Mouse (Mus musculus) hindbrain, embryonic 15.5 days (tissue): Measurements from ENCODE around the gene C1ql1. TPM values are rescaled to one million over a fixed set of nuclear protein-coding genes. Genes with fewer than 3 reads are reported as not detected.
A peak's percentile ranks its signal among the peaks of the same experiment; 100 is the strongest.

Experiments used
- ATAC-seq: fragments of 200-750 bp; cut with Nextera tagmentation; 2 replicates; pipeline ENCODE4 v1.8.0; 2017; ENCODE audit warnings: low read depth, moderate number of reproducible peaks, moderate TSS enrichment; ENCODE audit not compliant: low FRiP score
- H3K27ac ChIP-seq: fragments of 300-500 bp; sonication (generic); replicated peaks from 2 replicates; pipeline ENCODE4 v1.5.1; 2015; ENCODE audit warnings: mild to moderate bottlenecking, inconsistent platforms
- H3K27me3 ChIP-seq: fragments of 300-500 bp; sonication (generic); 2 replicates; pipeline ENCODE4 v1.6.1; 2015; ENCODE audit warnings: control low read depth, inconsistent platforms
- H3K36me3 ChIP-seq: fragments of 300-500 bp; sonication (generic); 2 replicates; pipeline ENCODE4 v1.6.1; 2015; ENCODE audit warnings: control low read depth, inconsistent platforms
- H3K4me1 ChIP-seq: fragments of 300-500 bp; sonication (generic); replicated peaks from 2 replicates; pipeline ENCODE4 v1.6.1; 2015; ENCODE audit warnings: control low read depth, inconsistent platforms
- H3K4me2 ChIP-seq: fragments of 300-500 bp; sonication (generic); 2 replicates; pipeline ENCODE4 v1.6.1; 2015; ENCODE audit warnings: moderate library complexity, mild to moderate bottlenecking, inconsistent platforms
- H3K4me3 ChIP-seq: fragments of 300-500 bp; sonication (generic); 2 replicates; pipeline ENCODE4 v1.5.1; 2015; ENCODE audit warnings: mild to moderate bottlenecking, inconsistent platforms
- H3K9ac ChIP-seq: fragments of 300-500 bp; sonication (generic); 2 replicates; pipeline ENCODE4 v1.6.1; 2015; ENCODE audit warnings: inconsistent platforms
- H3K9me3 ChIP-seq: fragments of 300-500 bp; sonication (generic); 2 replicates; pipeline ENCODE4 v1.6.1; 2016; ENCODE audit warnings: control low read depth, inconsistent platforms
- WGBS: fragments of 180-500 bp; shearing (Covaris S2); methylation state at CpG from one replicate; pipeline ENCODE4 v1.1.7; 2015; 5-methylcytosine and 5-hydroxymethylcytosine counted together
- polyA plus RNA-seq: library from polyadenylated mRNA; unstranded; fragments of >200 nt; fragmentation: Nextera tagmentation; extraction: Ambion mirVana; gene quantifications from 2 replicates; pipeline ENCODE4 v1.2.1, GENCODE M21; 2015

The C1ql1 gene
- polyA plus RNA-seq, 1 experiment from 2014 or later: 11.1 TPM

GRCm38 (mm10) chr11:102896641-102897040, 49.8 kb downstream of the C1ql1 start:
- 74% methylated on average over 20 of the region's 20 CpGs for WGBS

DNA sequence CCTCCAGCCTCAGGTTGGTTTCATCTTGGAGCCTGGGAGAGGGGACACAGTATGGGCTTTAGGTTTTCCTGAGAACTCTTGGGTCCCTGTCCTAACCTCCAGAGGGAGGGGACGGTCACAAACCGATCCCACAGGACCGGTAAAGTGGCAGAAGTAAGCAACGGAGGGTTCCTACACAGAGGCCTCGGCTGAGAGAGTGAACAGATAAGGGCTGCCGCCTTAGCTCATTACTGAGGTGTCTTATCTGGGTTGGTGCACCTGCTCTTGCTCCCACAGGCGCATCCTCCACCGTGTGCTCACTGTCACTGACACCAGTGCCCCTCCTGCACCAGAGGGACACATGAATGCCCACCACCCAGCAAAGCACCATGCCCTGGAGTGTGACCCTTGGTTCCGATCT, 50.7 kb downstream of the C1ql1 start:
- Histone ChIP-seq H3K9ac (no peak overlapping the region), H3K27ac (no peak overlapping the region), H3K9me3 (no peaks in the 10 kb centered on the region), H3K4me2 (no peak overlapping the region), H3K27me3 (peaks cover 43% of the 10 kb centered on the region), H3K36me3 (no peaks in the 10 kb centered on the region), H3K4me3 (no peak overlapping the region), H3K4me1 (peaks cover 17% of the 10 kb centered on the region)
- no peak for ATAC-seq
- WGBS: 76% methylated on average over 9 of the region's 9 CpGs

More at GRCm38 (mm10) chr11:102896641-102897040, 49.8 kb downstream of the C1ql1 start:
- no peak overlapping the region for H3K27ac ChIP-seq
- H3K9ac ChIP-seq: no peak overlapping the region
- H3K4me1 ChIP-seq: peaks cover 19% of the 10 kb centered on the region
- no peaks in the 10 kb centered on the region for H3K36me3 ChIP-seq
- no peaks in the 10 kb centered on the region for H3K9me3 ChIP-seq
- no peak overlapping the region for H3K4me3 ChIP-seq
- no peak for ATAC-seq
- H3K27me3 ChIP-seq: peaks cover 37% of the 10 kb centered on the region
- H3K4me2 ChIP-seq: no peak overlapping the region

GRCm38 (mm10) chr11:102894716-102895115, 51.8 kb downstream of the C1ql1 start:
- no peak overlapping the region for H3K4me3 ChIP-seq
- WGBS: 91% methylated on average over 4 of the region's 4 CpGs
- H3K9me3 ChIP-seq: no peaks in the 10 kb centered on the region
- H3K4me1 ChIP-seq: peaks cover 17% of the 10 kb centered on the region
- H3K4me2 ChIP-seq: no peak overlapping the region
- H3K27me3 ChIP-seq: peaks cover 45% of the 10 kb centered on the region
- H3K9ac ChIP-seq: no peak overlapping the region
- no peak for ATAC-seq
- H3K36me3 ChIP-seq: no peaks in the 10 kb centered on the region
- no peak overlapping the region for H3K27ac ChIP-seq

DNA sequence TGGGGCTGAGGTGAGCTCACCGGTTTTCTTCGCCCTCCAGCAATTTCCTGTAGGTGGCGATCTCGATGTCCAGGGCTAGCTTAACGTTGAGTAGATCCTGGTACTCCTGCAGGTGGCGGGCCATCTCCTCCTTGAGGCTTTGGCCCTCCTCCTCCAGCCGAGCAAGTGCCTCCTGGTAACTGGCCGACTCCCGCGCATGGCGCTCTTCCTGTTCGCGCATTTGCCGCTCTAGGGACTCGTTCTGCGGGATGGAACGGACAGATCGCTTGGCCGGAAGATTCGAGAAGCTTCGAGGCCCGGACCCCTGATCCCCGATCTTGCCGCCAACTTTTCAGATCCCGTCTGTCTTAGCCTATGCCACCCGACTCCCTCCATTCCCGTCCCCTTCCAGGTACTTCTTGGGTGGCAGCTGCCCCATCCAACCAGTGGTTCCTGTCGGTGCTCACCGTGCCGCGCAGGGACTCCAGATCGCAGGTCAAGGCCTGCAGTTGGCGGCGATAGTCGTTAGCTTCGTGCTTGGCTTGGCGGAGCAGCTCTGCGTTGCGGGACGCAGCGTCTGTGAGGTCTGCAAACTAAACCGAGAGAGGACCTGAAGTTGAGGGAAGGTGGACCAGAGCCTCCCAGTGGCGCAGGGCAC, 53.4 kb downstream of the C1ql1 start:
- Histone ChIP-seq H3K4me3 (peak overlapping the region; percentile 24), H3K36me3 (no peaks in the 10 kb centered on the region), H3K27me3 (peaks cover 45% of the 10 kb centered on the region), H3K4me2 (peak overlapping the region; percentile 55), H3K9me3 (no peaks in the 10 kb centered on the region), H3K9ac (peak overlapping the region; percentile 23; the same call in 1 of the 2 replicates), H3K27ac (no peak overlapping the region), H3K4me1 (peaks cover 18% of the 10 kb centered on the region)
- 0 out of 2 replicates have a peak, but pooled peaks have one; percentile 43 for ATAC-seq
- 3% methylated on average over 43 of the region's 43 CpGs for WGBS

GRCm38 (mm10) chr11:102890096-102890495, 56.4 kb downstream of the C1ql1 start:
- Histone ChIP-seq H3K4me1 (peaks cover 17% of the 10 kb centered on the region), H3K4me3 (no peak overlapping the region), H3K36me3 (no peaks in the 10 kb centered on the region), H3K9me3 (no peaks in the 10 kb centered on the region), H3K27me3 (peaks cover 41% of the 10 kb centered on the region), H3K9ac (no peak overlapping the region), H3K4me2 (no peak overlapping the region), H3K27ac (no peak overlapping the region)
- no peak for ATAC-seq
- WGBS: 55% methylated on average over 5 of the region's 5 CpGs

Other genes starting within 250 kb of the C1ql1 start
- gene Ccdc43, start 248.9 kb downstream of the C1ql1 start, polyA plus RNA-seq: 34.2 and 35.5 TPM in 2 replicates
- gene Adam11, start 185.2 kb downstream of the C1ql1 start, polyA plus RNA-seq: 25.6 and 25.9 TPM in 2 replicates
- 32.5 and 32.8 TPM in 2 replicates for gene Gjc1, start 127.0 kb downstream of the C1ql1 start, polyA plus RNA-seq
- 12.1 and 13.9 TPM in 2 replicates for gene Higd1b, start 110.8 kb downstream of the C1ql1 start, polyA plus RNA-seq
- gene Eftud2, start 65.7 kb downstream of the C1ql1 start, polyA plus RNA-seq: 133 and 142 TPM in 2 replicates
- gene Ccdc103, start 65.5 kb downstream of the C1ql1 start, polyA plus RNA-seq: 2.0 and 2.1 TPM in 2 replicates
- gene Fam187a, start 61.5 kb downstream of the C1ql1 start, polyA plus RNA-seq: 0.13 TPM in 1 of 2 replicates, not detected in the other
- gene Gfap, start 45.8 kb downstream of the C1ql1 start, polyA plus RNA-seq: 1.8 and 1.9 TPM in 2 replicates
- gene Kif18b, start 21.6 kb downstream of the C1ql1 start, polyA plus RNA-seq: 2.1 and 3.6 TPM in 2 replicates
- 32.4 and 34.7 TPM in 2 replicates for gene Nmt1, start 81.5 kb upstream of the C1ql1 start, polyA plus RNA-seq
- 152 and 194 TPM in 2 replicates for gene Dcakd, start 81.6 kb upstream of the C1ql1 start, polyA plus RNA-seq
- gene Plcd3, start 155.0 kb upstream of the C1ql1 start, polyA plus RNA-seq: 3.7 and 4.4 TPM in 2 replicates
- 11.1 and 13.3 TPM in 2 replicates for gene Acbd4, start 155.0 kb upstream of the C1ql1 start, polyA plus RNA-seq
- gene Hexim1, start 169.5 kb upstream of the C1ql1 start, polyA plus RNA-seq: 3.7 and 3.9 TPM in 2 replicates
- gene Hexim2, start 185.7 kb upstream of the C1ql1 start, polyA plus RNA-seq: 23.5 and 28.4 TPM in 2 replicates
- gene Fmnl1, start 224.4 kb upstream of the C1ql1 start, polyA plus RNA-seq: 7.0 and 7.8 TPM in 2 replicates